In the genomic region with DNA sequence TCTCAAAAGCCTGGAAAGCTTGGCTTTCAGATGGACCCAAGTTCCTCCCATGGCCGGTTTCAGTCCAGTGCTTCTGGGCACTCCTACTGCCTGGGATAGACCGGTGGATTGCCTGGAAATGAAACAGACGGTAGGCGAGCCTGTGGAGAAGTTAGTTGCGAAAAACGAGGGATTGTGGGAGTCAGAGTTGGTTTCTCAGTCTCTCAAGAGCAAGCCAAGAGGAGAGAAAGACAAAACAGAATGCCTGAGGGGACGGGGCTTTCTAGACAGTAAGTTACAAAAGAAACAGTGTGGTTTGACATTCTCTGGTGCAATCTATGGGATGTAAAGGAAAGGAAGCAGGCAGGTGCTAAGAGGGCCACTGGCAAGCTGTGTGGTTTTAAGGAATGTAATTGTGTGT, we compare ENCODE assay signal across 17 mouse cellular contexts.
"Had no signal": no experiment of that assay in that cellular context is flagged by ENCODE, and none has a peak within 500 bp of the region (broad histone marks: within the 10 kb centered on the region; RNA-seq: fewer than 3 reads in every experiment).

No protein-coding gene starts in this region.

- H3K4me2 ChIP-seq: lung, embryonic 15.5 days; midbrain, embryonic 11.5 days; midbrain, embryonic 13.5 days; midbrain, embryonic 15.5 days; neural tube, embryonic 12.5 days had no signal

- H3K27me3 ChIP-seq: lung, embryonic 15.5 days; megakaryocyte, embryonic 14.5 days; midbrain, embryonic 13.5 days; midbrain, embryonic 15.5 days; neural tube, embryonic 12.5 days had no signal

- H3K9ac ChIP-seq: liver, postnatal 0 days; lung, embryonic 15.5 days; midbrain, embryonic 13.5 days; midbrain, embryonic 15.5 days; neural tube, embryonic 12.5 days had no signal

- DNase-seq: liver, postnatal 0 days; lung, adult 2 months; lung, postnatal 14 days; lung, postnatal 36 days; right cerebral cortex, postnatal 14 days; spleen, adult 18-20 months; thymus, adult 18-20 months; thymus, postnatal 14 days; thymus, postnatal 36 days had no signal

- H3K9me3 ChIP-seq: lung, embryonic 15.5 days; midbrain, embryonic 13.5 days; midbrain, embryonic 15.5 days; neural tube, embryonic 12.5 days had no signal

- H3K36me3 ChIP-seq: lung, embryonic 15.5 days; midbrain, embryonic 15.5 days had no signal

- H3K27ac ChIP-seq: lung, embryonic 15.5 days; macrophage; midbrain, embryonic 13.5 days; midbrain, embryonic 15.5 days; neural tube, embryonic 12.5 days had no signal

- H3K4me1 ChIP-seq: lung, embryonic 15.5 days; midbrain, embryonic 13.5 days; midbrain, embryonic 15.5 days; neural tube, embryonic 12.5 days had no signal

- ATAC-seq: liver, postnatal 0 days; lung, postnatal 0 days; midbrain, embryonic 13.5 days; midbrain, embryonic 15.5 days had no signal

- H3K4me3 ChIP-seq: lung, embryonic 15.5 days; megakaryocyte, embryonic 14.5 days; midbrain, embryonic 13.5 days; midbrain, embryonic 15.5 days; neural tube, embryonic 12.5 days had no signal
